Mouse (Mus musculus): ENCODE results near the gene Gimap8.

The Gimap8 gene

DNA sequence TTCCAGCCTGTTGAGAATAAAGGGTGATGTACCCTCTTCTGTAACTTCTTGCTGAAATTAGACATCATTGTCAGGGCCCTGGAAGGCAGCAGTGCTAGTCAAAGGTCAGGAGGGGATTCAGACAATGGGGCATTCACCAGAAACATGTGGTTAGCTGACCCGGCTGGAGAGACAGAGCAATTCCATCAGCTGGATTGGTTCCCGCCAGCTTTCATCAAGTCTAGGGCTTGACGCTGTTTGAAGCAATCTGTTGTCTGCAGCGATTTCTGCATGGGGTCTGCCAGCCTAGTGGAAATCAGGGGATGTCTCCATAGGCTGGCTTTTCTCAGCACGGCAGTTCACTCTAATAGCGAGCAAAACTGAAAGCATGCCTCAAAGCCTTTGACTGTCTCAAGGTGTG lies 10.5 kb upstream of the Gimap8 start:
- in situ Hi-C loops (cut with MboI, MseI), result loop anchor here (5.0 to 10.0 kb wide), 3 partner anchors 99 to 452 kb away; partner anchors contain the start of gene Atp6v0e2 (in 1 of the 2)

DNA sequence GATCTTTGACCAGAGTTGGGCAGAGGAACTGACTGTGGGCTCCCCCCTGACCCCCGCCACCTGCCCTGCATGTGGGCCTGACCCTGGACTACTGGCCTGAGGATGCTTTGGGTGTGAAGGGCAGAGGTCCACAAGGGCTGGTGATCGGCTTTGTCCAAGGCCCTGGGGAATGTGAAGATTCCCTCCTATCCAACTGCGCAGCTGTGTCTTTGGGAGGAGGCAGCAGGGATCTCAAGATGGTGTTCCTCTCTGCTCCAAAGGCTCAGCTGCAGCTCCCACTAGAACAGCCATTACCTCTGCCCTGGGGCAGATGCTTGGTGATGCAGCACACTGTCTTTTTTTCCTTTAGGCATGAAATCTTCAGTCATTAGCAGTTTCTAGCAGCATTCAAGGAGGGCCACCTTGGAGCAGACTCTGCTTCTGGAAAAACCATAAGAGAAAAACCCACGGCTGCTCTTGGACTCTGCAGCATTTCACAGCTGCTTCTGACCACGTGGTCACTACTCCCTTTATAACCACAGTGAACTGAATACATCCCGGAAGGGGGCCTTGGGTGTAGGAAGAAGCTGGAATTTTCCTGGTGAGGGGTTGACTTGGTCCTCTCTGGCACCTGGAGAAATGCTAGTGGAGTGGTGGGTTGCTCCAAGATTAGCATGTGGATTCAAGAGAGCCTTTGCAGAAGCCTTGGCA lies 9.1 kb upstream of the Gimap8 start:
- in situ Hi-C loops (cut with MboI, MseI), result loop anchor here (5.0 to 10.0 kb wide), 3 partner anchors 101 to 453 kb away; partner anchors contain the start of gene Atp6v0e2 (in 1 of the 2)

DNA sequence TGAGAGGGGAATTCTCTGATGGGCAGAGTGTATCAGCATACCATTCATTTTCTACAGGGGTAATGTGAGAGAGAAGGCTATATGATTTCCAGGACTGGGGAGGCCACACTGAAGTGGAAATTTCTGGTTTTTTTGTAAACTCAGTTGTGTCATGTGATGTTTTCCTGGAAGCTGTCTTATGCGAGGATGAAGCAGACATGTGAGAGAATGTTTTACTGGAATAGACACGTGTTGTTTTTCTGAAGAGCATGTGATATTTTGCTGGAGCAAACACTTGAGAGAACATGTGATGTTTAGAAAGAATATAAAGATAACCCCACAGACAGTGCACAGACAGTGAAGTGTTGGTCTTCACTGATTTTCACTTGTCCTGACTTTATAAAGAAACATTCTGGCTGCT lies 8.5 kb upstream of the Gimap8 start:
- in situ Hi-C loops (cut with MboI, MseI), result loop anchor here (5.0 to 10.0 kb wide), 3 partner anchors 101 to 454 kb away; partner anchors contain the start of gene Atp6v0e2 (in 1 of the 2)

DNA sequence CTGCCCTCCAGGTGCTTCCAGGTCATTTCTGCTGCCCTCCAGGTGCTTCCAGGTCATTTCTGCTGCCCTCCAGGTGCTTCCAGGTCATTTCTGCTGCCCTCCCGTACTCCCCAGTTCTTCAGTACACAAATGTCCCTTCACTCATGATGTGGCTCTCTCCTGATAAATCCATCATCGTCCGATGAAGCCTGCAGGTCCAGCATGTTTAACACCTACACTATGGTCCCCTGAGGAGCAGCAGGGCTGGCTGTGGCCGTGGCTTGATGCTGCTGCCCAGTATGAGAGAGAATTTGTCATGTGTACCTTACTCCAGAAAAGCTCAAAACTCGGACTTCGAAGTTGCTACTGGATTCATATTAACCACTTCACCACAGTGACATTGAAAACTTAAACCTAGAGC lies 5.6 kb upstream of the Gimap8 start:
- in situ Hi-C loops (cut with MboI, MseI), result no loop called here

DNA sequence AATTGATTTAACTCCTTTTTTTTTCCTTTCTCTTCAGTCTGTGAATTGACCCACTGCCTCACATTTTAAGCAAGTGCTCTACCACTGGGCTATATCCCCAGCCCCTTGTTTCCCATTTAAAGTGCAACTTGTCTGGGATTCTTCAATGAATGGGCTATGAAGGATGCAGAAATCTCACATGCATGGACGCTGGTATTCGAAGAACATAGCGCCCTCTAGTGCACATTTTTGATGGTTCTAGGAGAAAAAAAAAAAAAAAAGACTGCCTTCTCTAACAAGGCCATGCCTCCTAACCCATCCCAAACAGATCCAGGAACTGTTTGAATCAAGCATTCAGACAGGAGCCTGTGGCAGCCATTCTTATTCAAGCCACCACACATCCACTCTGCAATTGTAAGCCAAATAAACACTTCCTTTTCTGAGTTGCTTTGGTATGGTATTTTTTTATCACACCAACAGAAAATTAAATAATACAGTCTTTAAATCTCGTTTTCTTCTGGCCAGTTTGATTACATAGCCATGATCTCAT lies 4.2 kb upstream of the Gimap8 start:
- in situ Hi-C loops (cut with MboI, MseI), result no loop called here

DNA sequence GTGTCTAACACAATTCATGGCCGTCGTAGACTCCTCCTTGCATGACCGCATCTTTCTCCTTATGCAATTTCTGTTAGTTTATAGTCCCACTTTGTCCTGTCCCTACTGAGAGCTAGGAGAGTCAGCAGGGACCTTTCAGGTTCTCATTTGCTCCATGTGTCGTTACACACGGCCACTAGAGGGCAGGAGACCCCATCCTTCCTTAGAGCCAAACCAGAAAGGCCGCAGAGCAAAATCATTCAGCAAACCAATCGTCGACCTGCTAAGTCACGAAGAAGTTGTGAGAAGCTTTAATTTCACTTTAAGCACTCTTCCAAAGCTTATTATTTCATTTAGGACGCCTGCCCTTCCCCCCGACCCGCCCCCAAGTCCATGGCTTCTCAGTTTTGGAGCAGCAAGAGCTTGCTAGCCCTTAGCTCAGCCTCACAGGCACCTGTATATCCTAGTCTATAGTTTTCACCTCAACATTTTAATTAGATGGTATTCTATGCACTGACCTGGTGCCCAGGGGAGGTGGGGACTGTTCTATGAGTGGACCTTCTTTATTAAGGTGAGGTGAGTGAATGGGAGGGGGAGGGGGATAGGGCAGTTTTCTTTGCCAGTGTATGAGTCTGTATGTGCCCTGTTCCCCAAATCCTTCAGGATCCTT lies 1.2 kb upstream of the Gimap8 start:
- in situ Hi-C loops (cut with MboI, MseI), result loop anchor here (5.0 kb wide), 3 partner anchors 57 to 127 kb away; partner anchors contain the start of genes Gimap3 (in 2 of the 2) and Gimap1 (in 1 of the 2)

DNA sequence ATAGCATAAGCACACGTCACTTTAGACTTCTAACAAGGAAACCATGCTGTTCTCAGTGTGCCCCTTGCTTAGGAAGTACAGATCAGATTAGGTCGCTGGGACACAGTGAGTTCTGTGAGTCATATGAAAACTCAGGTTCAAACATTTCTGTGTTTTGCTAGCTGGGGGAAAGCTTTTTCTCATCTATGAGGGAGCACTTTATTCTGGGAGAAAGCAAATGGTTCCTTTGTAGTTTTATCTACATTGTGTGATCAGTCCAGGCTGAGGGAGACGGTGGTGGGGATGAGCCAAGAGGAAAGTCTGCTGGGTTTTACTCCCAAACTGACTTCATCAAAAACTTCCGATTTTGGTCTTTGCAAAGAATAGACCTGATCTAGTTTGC lies 734 bp upstream of the Gimap8 start:
- in situ Hi-C loops (cut with MboI, MseI), result loop anchor here (5.0 kb wide), 3 partner anchors 56 to 126 kb away; partner anchors contain the start of genes Gimap3 (in 2 of the 2) and Gimap1 (in 1 of the 2)

DNA sequence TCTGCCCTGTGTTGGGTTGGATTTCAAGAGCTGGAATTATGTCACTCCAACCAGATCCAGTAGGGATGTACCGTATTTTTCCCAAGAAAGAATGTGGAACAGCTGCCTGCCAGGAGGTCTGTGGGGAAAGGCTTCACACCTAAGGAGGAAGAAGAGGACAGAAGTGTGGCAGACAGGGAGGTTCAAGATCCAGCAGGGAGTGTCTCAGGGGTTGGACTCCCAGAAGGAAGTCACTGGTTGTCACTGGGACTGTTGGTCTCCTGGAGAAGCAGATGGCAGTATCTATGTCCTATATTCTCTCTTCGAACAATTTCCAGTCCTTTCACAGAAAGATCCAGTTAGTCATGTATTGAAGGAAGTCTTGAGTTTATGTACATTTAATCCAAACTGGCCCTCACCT lies 577 bp downstream of the Gimap8 start:
- in situ Hi-C loops (cut with MboI, MseI), result loop anchor here (5.0 kb wide), 3 partner anchors 55 to 125 kb away; partner anchors contain the start of genes Gimap3 (in 2 of the 2) and Gimap1 (in 1 of the 2)

DNA sequence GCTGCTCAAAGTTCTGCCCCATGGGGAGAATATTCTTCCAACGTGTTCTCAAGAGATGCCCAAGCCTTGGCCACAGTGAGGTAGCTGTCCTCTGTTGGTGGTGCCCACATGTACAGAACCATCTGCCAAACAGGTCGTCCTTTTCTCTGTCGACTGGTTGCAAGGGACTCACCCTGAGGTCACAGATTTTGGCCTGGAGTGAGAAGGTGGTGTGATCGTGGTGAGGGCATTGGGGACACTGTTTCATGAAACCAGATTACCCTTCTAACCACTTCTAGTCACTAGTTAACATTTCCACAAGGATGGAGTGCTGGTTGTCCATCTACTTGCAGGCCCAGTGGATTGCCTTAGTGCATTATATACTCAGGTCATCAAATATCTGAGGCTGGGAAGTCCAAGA lies 1.7 kb downstream of the Gimap8 start:
- in situ Hi-C loops (cut with MboI, MseI), result loop anchor here (5.0 kb wide), 3 partner anchors 54 to 124 kb away; partner anchors contain the start of genes Gimap3 (in 2 of the 2) and Gimap1 (in 1 of the 2)

DNA sequence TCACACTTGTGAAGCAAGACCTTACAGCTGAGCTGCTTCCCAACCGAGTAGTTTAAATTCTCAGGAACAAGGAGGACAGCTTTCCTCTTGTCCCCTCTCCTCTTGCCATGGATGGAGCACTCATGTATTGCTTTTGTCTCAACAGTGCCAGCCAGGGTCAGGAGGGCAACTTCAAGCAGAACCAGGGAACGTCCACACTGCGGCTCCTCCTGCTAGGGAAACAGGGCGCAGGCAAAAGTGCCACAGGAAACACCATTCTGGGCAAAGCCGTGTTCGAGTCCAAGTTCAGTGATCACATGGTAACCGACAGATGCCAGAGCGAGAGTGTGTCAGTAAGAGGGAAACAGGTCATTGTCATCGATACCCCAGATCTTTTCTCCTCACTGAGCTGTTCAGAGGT lies 3.0 kb downstream of the Gimap8 start:
- in situ Hi-C loops (cut with MboI, MseI), result no loop called here

DNA sequence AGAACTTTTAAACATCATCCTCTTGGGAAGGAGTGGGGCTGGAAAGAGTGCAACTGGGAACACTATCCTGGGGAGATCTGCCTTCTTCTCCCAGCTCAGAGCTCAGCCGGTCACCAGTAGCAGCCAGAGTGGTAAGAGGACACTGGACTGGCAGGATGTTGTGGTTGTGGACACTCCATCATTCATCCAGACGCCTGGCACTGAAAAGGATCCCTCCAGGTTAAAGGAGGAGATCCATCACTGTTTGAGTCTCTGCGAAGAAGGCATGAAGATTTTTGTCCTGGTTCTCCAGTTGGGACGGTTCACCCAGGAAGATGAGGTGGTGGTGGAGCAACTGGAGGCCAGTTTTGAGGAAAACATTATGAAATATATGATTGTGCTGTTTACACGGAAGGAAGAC lies 11.7 kb downstream of the Gimap8 start:
- in situ Hi-C loops (cut with MboI, MseI), result no loop called here

DNA sequence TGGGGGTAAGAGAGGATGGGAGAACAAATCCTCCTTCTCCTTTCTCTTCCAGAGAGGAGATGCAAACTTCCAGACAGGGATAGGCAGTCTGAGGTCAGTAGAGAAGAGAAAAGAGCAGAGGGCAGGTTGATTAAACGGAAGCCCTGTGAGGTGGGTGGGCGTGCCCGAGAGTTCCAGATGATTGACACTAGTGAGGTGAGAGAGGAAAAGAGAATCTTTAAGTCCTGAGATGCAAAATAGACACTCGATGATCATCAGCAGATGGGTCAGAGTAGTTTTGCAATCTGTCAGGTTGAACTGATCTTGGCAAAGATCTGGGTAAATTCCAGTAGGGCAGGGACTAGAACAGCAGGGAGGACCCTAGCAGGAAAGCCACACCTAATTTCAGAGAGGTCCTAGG lies 17.7 kb downstream of the Gimap8 start:
- in situ Hi-C loops (cut with MboI, MseI), result loop anchor here in 1 of 2 experiments (10.0 kb wide), 1 partner anchor 980 kb away; no protein-coding TSS in a partner anchor

DNA sequence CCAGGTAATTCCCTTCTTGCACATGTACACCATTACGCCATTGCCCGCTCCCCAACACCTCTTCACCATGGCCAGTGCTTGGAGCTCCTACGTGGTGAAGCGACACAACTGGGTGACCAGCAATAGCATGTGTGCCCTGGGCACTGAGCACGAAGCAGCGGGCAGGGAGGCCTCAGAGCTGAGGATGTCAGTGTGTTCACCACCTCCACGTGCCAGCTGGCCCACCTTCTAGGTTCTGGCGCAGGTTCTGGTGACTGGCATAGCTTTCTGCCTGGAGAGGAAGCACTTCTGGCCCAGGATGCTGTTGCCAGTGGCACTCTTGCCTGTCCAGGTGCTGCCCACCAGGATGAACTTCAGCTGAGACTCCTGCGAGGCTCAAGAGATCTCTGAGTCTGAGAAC lies 18.4 kb downstream of the Gimap8 start:
- in situ Hi-C loops (cut with MboI, MseI), result loop anchor here in 1 of 2 experiments (10.0 kb wide), 1 partner anchor 981 kb away; no protein-coding TSS in a partner anchor

DNA sequence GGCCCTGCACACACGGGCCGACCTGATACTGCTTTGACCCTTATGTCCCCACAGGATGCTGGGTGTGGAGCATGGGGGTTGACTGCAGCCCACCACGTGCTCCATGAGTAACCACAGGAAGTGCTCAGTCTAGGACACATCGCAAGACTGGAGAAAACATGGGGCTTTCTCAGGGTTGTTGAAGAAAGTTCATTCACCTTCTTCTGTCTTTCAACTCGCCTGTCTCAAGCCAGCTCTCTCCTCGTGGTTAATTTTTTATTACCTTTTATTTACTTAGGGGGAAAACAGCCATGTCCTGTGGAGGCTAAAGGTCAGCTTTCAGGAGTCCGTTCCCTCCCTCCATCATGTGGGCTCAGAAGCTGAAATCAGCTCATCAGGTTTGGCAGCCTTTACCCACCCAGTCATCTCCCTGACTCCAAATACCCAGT lies 19.1 kb downstream of the Gimap8 start:
- in situ Hi-C loops (cut with MboI, MseI), result loop anchor here in 1 of 2 experiments (10.0 kb wide), 1 partner anchor 981 kb away; no protein-coding TSS in a partner anchor

DNA sequence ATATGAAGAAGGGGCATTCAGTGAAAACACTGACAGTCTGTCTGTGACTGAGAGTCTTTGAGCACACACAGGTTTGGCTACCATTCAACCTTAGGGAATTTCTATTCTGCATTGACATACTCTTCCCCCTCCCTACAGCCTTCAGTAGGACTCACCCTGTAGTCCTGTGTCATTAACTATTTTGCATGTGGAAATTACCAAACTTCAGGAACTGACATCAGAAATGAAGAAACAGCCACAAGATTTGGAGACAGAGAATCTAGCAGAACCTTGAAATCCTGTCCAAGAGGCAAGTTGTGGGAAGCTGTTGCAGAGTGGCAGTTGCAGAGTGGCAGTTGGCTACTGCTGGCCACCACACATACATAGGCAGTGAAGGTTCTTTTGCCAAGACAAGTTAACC lies 21.0 kb downstream of the Gimap8 start:
- in situ Hi-C loops (cut with MboI, MseI), result loop anchor here in 1 of 2 experiments (10.0 kb wide), 1 partner anchor 983 kb away; no protein-coding TSS in a partner anchor

DNA sequence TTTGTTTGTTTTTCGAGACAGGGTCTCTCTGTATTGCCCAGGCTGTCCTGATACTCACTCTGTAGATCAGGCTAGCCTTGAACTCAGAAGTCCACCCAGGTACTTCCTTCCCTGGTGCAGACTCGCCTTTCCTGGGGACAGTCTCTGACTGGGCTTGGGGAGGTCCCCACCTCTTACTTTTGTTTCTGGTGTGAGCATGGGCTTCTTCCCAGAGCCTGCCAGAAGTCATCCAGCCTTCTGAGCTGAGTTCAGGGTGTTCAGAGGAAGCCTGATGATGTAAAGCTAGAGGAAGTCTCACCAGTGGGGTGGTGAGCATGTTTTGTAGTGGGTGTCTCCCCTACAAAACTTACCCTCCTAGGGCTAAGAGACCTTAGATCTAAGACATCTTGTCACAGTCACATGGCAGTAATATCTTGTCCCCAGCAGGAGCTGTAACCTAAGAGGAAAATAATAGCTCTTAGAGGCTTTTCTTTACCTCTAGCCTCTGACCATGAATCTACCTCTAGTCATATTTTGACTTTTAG lies 22.5 kb downstream of the Gimap8 start:
- in situ Hi-C loops (cut with MboI, MseI), result loop anchor here in 1 of 2 experiments (10.0 kb wide), 1 partner anchor 985 kb away; no protein-coding TSS in a partner anchor

DNA sequence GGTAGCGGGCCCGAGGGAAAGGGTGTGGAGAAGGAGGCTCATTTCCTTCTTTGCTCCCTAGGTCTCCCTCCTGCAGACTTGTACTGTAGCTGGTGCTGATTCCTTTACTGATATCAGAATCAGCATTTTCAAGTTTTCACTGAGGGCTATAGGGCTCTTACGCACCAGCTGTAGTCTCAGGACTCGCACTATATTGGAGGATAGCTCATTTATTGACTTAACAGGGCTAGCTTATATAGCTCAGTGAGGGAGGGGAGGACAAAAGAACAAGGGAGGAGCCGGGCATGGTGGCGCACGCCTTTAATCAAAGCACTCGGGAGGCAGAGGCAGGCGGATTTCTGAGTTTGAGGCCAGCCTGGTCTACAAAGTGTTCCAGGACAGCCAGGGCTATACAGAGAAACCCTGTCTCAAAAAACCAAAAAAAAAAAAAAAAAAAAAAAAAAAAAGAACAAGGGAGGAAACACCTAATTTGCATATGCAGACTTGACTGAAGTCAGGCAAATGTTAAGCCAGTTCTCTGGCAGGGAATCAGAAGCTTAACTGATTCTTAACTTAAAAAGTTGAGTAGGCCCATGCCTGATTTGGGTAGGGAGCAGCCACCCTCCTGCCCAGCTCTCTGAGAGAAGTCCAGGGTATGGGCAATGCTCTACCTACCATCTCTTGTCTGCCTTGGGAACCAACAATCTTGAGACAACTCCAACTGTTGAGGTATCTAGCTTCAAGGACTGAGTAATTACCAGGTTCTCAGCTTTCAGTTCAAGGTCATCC lies 27.4 kb downstream of the Gimap8 start:
- in situ Hi-C loops (cut with MboI, MseI), result loop anchor here (10.0 kb wide), 3 partner anchors 930 to 1710 kb away; no protein-coding TSS in a partner anchor

DNA sequence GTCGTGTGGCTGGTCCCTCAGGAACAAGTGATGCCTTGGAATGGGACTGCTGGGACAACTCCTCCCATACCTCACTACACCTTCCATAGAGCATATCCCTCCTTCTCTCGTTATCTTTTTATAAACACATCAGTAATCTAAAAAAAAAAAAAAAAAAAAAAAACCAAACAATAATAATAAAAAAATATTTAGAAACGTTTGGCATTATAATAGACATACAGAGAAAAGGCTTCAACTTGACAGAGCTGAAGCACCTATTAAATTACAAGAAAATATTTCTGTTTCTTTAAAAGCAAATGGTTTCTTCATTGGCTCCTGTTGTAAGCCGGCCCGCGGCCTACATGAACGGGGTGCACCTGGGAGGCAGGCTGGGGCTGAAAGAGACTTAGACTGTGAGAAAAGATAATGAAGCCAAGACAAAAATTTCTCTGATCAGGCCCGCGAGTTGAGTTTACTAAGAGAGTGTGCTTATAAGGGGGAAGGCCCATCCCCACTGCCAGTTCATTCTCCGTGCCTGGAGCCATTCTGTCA lies 28.4 kb downstream of the Gimap8 start:
- in situ Hi-C loops (cut with MboI, MseI), result loop anchor here (10.0 kb wide), 3 partner anchors 931 to 1709 kb away; no protein-coding TSS in a partner anchor

DNA sequence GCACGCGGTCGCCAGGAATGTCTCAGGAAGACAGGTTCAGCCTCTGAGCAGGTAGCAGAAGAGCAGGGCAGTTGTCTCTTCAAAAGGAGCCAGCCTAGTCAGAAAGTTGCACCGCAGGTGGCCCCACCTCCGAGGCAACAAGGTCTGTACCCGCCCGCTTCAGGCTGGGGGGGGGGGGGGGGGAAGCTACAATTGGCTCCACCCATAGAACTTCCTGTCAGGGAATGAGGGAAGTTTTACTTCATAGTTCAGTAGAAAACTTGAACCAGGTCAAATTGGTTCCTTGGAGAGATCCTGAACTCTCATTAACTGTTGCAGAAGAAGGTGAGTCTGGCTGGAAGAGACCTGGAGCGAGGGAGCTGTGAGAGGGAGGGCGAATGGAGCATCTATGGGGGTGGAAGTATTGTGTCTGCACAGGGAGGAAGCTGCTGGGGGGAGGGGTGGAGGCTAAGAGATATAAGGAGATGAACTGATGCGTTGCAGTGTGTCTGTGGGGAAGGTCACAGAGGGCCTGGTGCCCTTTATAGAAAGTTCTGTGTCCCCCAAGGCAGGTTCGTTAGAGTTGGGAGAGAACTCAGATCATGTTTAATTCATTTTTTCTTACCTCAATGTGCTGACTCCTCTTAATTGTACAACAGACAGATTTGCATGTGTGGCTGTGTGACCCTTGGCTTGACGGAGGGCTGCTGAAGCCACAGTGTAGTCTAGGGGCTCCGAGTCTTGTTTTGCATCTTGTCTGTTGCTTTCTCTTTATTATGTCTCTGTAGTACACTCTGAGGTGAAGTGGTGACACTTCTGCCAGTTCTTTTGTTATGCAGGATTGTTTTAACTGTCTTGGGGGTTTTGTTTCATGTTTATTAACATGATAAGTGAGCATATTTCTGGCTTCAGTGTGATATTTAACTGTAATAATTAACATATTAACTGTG lies 29.2 kb downstream of the Gimap8 start, which contains the start of gene Gimap9:
TSS of gene Gimap9 (plus strand) at position 199 of the 929 bp plus-strand sequence.
- in situ Hi-C loops (cut with MboI, MseI), result loop anchor here (10.0 kb wide), 3 partner anchors 931 to 1709 kb away; no protein-coding TSS in a partner anchor

All from T-helper 17 cell (primary cell).